Mouse (Mus musculus) liver, adult (tissue): ENCODE results near the gene Myoc.

Source experiments
- GATA4 ChIP-seq: IDR thresholded peaks from 2 replicates; pipeline ENCODE4 v1.6.1; 2014; ENCODE audit warnings: mild to moderate bottlenecking, low read length; ENCODE audit not compliant: insufficient replicate concordance

The Myoc gene

DNA sequence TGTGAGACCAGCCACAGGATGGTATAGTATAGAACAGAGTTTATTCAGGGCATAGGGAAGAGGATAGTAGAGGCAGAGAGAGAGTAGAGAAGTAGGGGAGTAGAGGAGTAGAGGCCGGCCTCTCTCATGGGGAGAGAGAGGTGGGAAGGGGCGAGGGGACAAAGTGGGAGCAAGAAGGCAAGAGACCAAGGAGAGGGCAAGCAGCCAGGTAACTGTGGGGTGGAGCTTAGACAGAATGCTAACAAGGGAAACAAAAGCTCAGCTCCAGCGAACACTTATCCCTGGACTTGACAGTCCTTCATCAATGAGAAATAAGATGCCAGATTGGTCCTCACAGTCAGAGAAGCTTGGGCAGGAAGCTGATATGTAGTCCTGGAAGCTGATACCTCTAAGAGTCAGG is 3.6 kb downstream of the Myoc start:
- no peak for TF ChIP-seq GATA4

DNA sequence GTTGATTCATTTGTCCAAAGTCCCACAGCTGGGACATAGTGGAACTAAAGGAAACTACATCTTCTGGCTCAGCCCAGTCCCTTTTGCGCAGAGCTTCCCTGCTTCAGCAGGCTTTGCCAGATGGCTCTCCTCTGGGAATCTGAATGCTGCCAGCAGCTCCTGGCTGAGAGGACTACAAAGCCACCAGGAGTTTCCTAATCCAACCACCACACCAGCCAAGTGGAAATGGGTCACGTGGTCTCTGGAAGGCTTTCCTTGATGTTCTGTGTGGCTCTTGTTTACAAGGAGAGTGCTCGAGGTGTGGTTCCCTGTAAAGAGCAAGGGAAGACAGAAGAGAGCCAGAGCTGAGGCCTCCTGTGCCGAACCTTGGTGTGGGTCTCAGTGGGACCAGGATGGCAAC is 4.8 kb downstream of the Myoc start:
- no peak for TF ChIP-seq GATA4

- TF ChIP-seq GATA4, result no peak
Observed at GRCm38 (mm10) chr1:162646083-162646686, 7.2 kb downstream of the Myoc start.

DNA sequence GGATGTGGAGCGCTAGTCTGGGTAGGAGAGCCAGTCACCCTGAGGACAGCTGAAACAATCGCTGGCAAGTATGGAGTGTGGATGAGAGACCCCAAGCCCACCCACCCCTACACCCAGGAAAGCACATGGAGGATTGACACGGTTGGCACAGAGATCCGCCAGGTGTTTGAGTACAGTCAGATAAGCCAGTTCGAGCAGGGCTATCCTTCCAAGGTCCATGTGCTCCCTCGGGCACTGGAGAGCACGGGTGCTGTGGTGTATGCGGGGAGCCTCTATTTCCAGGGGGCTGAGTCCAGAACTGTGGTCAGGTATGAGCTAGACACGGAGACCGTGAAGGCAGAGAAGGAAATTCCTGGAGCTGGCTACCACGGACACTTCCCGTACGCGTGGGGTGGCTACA is 9.5 kb downstream of the Myoc start:
- no peak for TF ChIP-seq GATA4

DNA sequence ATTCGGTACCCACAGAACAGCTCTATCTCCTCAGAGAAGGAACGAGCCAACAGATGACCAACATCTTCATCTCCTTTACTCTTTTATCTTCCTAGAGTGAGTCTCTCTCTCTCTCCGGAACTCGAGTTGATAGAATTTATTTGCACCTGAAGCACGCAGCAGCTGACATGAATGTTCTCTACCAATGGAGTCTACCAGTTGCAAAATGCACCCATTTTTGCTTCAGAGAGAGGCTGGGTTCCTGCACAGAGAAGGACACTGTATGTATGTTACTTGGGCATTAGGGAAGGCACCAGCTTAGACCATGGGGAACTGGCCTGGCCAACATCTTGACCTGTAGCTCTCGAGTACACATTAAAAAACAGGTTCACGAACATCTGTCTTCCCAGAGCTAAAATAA is 19.2 kb downstream of the Myoc start, which contains the start of gene Myocos:
Gene Myocos (minus strand): TSS at position 101 of the 400 bp plus-strand sequence.
- TF ChIP-seq GATA4, result no peak

DNA sequence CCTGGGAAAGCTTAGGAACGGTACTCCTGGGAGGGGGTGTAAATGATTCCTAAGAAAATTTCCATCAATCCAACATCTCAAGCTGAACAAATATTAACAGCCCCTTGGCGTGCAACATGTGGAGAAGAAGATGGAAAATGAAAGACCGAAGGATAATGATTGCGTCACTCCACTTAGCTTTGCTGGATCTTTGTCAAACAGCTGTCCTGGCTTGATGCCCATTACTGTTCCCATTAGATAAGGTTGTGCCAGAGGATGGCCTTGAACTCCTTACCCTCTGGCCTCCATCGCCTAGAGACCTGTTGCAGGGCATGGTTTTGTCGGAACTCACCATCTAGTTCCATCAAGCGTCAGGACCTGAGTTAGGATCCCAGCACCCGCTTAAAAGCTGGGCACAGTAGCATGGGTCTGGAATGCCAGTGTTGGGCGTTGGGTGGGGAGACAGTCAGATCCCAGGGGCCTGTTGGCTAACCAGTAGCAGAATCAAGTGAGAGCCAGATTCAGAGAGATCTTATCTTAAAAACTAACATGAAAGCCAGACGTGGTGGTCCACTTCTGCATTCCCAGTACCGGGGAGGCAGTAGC is 21.4 kb downstream of the Myoc start:
- TF ChIP-seq GATA4, result peak; percentile 69; the same call in 1 of the 2 replicates

GRCm38 (mm10) chr1:162664826-162665475 is 26.0 kb downstream of the Myoc start:
- TF ChIP-seq GATA4, result no peak

DNA sequence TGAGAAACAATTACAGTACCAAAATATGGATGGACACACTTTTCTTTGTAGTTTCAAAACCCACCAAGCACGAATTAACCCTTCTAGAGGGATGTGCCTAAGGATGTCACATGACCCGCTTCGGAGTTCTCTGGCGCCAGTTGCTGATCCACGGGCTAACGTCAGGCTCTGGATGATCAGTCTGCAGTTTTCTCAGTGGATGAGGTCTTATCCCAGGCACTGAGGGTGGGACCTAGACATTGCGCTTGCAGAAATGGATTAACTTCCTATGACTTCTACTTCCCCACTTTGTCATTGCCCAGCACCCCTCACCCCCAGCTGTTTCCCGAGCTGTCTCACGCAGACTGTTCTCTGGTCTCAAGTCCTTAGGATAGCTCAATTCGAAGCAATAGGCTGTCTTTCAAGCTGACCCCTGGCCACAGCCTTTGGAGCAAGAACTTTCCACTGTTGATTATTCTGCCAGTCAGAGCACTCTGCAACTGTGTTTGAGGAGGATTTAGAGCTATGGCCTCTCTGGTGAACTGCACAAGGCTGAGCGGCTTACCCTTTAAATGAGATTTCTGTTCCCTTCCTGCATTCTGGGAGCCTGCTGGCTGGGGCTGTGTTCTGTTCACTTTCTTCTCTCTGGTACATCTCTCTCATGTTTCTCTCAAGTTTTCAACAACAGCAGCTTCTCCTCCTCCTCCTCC is 26.7 kb downstream of the Myoc start:
- TF ChIP-seq GATA4, result no peak

GRCm38 (mm10) chr1:162693721-162694120 is 54.8 kb downstream of the Myoc start:
- TF ChIP-seq GATA4, result no peak

DNA sequence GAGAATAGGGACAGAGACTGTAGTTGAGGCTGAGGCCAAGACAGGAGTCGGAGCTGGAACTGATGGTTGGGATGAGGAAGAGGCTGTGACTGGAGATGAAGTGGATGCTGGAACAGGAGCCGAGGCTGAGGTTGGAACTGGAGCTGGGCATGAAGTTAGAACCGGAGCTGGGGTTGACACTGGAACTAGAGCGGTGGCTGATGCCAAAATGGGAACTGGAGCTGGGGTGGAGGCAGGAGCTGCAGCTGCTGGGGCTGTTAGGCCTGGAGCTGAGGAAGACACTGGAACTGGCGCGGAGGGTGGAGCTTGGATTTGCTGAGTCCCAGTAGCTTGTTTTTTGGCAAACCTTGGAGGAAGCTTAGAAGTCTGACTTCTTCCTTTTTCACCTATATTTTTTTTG is 58.9 kb downstream of the Myoc start:
- no peak for TF ChIP-seq GATA4
